Mouse (Mus musculus): ENCODE measurements around the gene Neb. TPM values are rescaled to one million over a fixed set of nuclear protein-coding genes. Genes with fewer than 3 reads are reported as not detected.

Neb gene
- polyA plus RNA-seq (2012; rRNA removed), result 0.88 and 0.89 TPM in 2 replicates

DNA sequence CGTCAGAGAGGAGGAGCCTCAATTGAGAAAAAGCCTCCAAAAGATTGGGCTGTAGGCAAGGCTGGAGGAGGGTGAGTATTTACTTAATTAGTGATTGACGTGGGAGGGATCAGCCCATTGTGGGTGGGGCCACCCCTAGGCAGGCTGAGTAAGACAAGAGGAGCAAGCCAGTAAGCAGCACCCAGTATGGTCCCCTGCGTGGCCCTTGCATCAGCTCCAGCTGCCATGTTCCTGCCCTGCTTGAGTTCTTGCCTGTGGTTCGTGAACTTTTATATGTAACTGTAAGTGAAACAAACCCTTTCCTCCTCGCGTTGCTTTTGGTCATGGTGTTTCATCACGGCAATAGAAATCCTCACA is at the start of gene Neb:
Gene Neb (minus strand): TSS at position 27 of the 357 bp plus-strand sequence.

GRCm38 (mm10) chr2:52424747-52425522 is 46.7 kb upstream of the Neb start, which contains the start of gene Arl5a:
Arl5a (minus strand) TSS chr2:52424901.

Other genes with a start within 250 kb of the Neb start
- gene Arl5a, start 46.4 kb upstream of the Neb start, polyA plus RNA-seq (2012; rRNA removed), result 24.8 and 26.1 TPM in 2 replicates

Data from liver, embryonic 18 days (tissue).